Mouse (Mus musculus) embryo, embryonic 11 days (tissue): ENCODE measurements around the gene Tsr2.

Source experiments
- DNase-seq: peaks from one replicate; pipeline ENCODE4 v3.0.0-alpha.2; 2015

Gene Tsr2

GRCm38 (mm10) chrX:151046321-151046720 lies 50.0 kb downstream of the Tsr2 start:
- DNase-seq, result no peak

- DNase-seq, result no peak
Observed at GRCm38 (mm10) chrX:151045850-151046249, 50.5 kb downstream of the Tsr2 start, which contains the start of gene Fgd1. Gene Fgd1, plus strand, starts transcription at chrX:151046150.

DNA sequence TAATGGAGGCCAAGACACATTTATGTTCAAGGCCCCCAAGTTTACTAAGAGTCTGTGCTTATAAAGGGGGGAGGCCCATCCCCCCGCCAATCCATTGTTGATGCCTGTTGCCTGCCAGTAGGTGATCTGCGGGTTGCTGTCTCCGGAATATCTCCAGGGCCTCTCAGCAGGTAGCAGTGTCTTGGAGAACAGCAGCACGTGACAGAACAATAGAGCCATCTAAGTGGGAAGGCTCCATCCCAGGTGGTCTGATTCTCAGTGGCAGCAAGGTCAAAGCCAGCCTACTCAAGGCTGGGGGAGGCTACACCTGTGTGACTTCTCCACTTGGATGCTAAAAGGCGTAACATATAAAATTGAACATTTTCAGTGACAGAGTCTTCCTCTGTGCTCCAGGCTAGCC lies 55.1 kb downstream of the Tsr2 start:
- no peak for DNase-seq
